Mouse (Mus musculus): Measurements from ENCODE around the gene Skap1.
"Not testable (repeated sequence)": the region's sequence is repeated elsewhere in the genome, so short reads cannot be mapped to it uniquely, and the experiment has no call there.

Gene Skap1

DNA sequence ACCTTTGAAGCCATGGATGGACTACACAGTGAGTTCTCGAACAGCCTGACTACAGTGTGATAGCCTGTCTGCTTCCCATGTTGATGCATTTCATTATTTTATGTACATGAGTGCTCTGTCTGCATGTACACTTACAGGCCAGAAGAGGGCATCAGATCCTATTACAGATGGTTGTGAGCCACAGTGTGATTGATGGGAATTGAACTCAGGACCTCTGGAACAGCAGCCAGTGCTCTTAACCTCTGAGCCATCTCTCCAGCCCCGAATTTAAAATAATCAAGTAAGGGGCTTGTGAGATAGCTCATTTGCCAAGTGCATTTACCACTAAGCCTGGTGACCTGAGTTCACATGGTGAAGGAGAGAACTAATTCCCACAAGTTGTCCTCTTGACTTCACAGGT, 317.0 kb downstream of the Skap1 start:
- DNase-seq (ENCODE audit: low read depth, low spot score) = peak; percentile 40
- Histone ChIP-seq H3K36me3 (ENCODE audit: control insufficient read depth, insufficient read depth, low read length, poor library complexity, severe bottlenecking) (no peaks in the 10 kb centered on the region), H3K27me3 (ENCODE audit: control insufficient read depth, insufficient read depth, low read length, poor library complexity, severe bottlenecking) (no peaks in the 10 kb centered on the region)

DNA sequence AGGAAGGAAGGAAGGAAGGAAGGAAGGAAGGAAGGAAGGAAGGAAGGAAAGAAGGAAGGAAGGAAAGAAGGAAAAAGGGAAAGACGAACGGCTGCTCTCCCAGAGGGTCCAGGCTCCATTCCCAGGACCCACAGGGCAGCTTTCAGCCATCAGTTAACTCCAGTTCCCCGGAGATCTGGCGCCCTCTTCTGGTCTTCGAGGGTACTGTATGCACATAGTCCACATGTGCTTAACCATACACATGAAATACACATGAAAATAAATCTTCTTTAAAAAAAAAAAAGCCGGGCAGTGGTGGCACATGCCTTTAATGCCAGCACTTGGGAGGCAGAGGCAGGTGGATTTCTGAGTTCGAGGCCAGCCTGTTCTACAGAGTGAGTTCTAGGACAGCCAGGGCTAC, 320.5 kb downstream of the Skap1 start:
- not testable (repeated sequence) for H3K27me3 ChIP-seq (ENCODE audit: control insufficient read depth, insufficient read depth, low read length, poor library complexity, severe bottlenecking); H3K36me3 ChIP-seq (ENCODE audit: control insufficient read depth, insufficient read depth, low read length, poor library complexity, severe bottlenecking)
- DNase-seq (ENCODE audit: low read depth, low spot score) = peak; percentile 83

DNA sequence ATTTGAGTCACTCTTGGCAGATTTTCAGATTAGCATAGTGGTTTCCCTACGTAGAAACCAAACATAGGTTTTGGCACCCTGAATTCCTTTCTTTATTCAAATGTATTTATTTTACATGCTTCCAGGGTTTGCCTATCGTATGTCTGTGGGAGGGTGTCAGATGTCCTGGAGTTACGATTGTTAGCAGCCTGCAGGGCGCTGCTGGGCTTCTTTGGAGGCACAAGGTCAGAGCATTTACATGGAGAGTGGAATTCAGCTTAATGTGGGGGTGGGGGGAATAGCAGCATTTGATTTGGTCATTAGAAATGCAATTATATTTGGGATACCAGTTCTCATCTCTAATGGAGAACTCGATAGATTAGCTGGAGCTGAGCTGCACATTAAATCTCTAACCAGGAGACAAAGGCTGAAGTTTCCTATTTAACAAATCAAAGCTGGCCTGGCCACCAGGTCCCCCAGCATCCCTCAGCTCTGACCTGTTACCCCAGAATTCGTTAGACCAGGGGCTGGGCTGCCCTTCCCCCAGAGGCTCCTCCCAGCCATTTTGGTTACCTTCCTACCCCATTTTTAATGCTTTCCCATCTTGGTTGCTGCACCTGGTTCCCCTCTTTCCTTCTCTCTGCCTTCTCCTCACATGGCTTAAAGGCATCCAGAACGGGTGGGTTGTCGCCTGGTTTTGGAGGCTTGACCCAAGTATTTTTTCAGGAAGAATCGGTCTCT, 322.5 kb downstream of the Skap1 start:
- no peaks in the 10 kb centered on the region for H3K27me3 ChIP-seq (ENCODE audit: control insufficient read depth, insufficient read depth, low read length, poor library complexity, severe bottlenecking)
- no peaks in the 10 kb centered on the region for H3K36me3 ChIP-seq (ENCODE audit: control insufficient read depth, insufficient read depth, low read length, poor library complexity, severe bottlenecking)
- no peak for DNase-seq (ENCODE audit: low read depth, low spot score)

DNA sequence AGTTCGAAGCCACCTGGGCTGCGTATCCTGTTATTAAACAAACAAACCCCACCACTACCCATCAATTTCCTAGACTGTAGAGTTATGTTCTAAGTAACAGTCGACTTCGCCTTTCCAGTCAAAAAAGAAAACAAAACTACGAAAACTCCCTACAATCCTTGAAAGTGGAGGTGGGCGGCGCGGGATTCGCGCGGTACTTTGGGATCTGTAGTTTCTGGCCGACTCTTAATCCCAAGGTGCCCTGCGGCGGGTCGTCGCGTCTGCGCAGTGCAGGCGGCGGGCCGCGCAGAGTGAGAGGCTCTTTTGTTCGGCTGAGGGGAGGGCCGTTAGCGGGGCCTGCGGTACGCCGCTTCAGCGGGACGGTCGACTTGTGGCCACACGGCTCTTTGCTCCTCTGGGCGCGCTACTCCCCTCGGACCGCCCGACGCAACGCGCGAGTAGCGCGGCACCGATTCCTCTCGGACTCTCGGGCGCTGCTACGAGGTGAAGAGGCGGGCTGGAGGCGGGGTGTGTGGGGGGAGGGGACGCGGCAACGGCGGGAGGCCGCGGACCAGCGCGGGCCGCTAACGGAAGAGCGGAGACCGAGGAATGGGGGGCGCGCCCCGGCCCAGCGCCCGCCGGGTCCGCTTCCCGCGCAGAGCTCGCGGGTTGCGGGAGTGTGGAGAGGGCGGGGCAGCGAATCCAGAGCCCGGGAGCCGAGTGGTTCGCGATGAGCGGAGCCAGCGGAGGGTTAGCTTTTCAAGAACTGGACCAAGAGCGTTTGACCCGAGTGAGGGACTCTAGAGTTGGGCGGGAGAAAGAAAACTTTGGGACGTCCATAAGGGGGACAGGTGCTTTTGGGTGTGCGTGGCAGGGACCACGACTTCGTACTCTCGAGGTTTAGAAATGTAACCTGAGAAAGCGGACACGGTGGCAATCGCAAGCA, 324.7 kb downstream of the Skap1 start, which contains the start of gene Cbx1:
Cbx1 (plus strand) TSS at position 257 of the 925 bp plus-strand sequence.
- DNase-seq (ENCODE audit: low read depth, low spot score) = peak; percentile 92
- no peaks in the 10 kb centered on the region for H3K27me3 ChIP-seq (ENCODE audit: control insufficient read depth, insufficient read depth, low read length, poor library complexity, severe bottlenecking)
- H3K36me3 ChIP-seq (ENCODE audit: control insufficient read depth, insufficient read depth, low read length, poor library complexity, severe bottlenecking) = no peaks in the 10 kb centered on the region

DNA sequence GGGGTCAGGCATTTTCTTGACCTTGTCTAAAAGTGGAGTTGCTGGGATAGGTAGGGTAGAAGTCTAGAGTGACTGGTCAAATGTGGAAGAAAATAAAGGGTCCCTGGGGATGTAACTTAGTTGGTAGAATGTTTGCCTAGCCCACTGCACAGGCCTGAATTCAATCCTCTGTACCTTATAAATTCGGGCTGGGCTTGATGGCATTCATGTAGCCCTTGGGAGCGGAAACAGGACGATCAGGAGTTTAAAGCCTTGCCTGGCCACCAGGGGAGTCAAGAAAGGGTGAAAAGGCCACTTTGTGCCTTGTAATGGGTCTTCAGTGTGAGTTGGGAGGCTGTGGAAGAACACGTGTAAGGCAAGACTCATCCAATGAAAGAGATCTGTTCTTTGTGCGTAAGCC, 325.6 kb downstream of the Skap1 start:
- Histone ChIP-seq H3K36me3 (ENCODE audit: control insufficient read depth, insufficient read depth, low read length, poor library complexity, severe bottlenecking) (no peaks in the 10 kb centered on the region), H3K27me3 (ENCODE audit: control insufficient read depth, insufficient read depth, low read length, poor library complexity, severe bottlenecking) (no peaks in the 10 kb centered on the region)
- DNase-seq (ENCODE audit: low read depth, low spot score) = no peak

DNA sequence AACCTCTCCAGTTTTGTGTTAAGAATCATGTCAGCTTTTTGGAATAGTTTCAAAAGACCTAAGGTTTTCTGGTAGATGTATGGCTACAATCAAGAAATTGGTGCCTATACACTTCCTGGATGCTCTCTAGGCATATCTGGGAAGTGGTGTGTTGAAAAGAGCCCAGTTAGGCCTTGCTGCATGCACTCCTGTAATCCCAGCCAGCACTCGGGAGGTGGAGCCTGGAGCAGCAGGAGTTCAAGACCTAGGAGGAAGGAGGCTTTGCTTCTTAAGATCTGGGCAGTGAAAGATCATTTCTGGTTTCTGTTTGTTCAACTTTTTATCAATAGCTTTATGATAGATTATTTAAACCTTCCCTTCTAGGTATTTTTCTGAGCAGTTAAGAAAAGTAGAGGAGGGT, 326.3 kb downstream of the Skap1 start:
- no peak for DNase-seq (ENCODE audit: low read depth, low spot score)
- Histone ChIP-seq H3K36me3 (ENCODE audit: control insufficient read depth, insufficient read depth, low read length, poor library complexity, severe bottlenecking) (no peaks in the 10 kb centered on the region), H3K27me3 (ENCODE audit: control insufficient read depth, insufficient read depth, low read length, poor library complexity, severe bottlenecking) (no peaks in the 10 kb centered on the region)

DNA sequence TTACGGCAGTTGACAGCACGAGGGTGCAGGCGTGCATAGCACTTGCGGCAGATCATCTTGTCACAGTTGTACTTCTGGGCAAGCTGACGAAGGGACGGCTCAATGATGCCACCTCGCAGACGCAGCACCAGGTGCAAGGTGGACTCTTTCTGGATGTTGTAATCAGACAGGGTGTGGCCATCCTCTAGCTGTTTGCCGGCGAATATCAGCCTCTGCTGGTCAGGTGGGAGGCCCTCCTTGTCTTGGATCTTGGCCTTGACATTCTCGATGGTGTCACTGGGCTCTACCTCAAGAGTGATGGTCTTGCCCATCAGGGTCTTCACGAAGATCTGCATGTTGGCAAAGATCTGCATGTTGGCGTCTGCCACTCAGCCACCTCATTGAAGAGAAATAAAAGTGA, 331.1 kb downstream of the Skap1 start:
- no peak for DNase-seq (ENCODE audit: low read depth, low spot score)
- Histone ChIP-seq H3K27me3 (ENCODE audit: control insufficient read depth, insufficient read depth, low read length, poor library complexity, severe bottlenecking) (no peaks in the 10 kb centered on the region), H3K36me3 (ENCODE audit: control insufficient read depth, insufficient read depth, low read length, poor library complexity, severe bottlenecking) (no peaks in the 10 kb centered on the region)

DNA sequence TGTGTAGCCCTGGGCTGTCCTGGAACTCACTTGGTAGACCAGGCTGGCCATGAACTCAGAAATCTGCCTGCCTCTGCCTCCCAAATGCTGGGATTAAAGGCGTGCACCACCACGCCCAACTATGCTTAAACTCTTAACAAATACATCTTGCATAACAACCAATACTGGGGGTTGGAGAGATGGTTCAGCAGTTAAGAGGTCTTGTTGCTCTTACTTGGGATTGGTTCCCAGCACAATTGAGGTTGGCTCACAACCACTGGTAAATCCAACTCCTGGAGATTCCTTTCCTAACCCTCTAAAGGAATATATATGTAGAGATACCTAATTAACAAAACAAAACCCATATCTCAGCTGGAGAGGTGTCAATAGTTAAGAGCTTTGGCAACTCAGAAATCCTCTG, 331.7 kb downstream of the Skap1 start:
- DNase-seq (ENCODE audit: low read depth, low spot score) = no peak
- H3K36me3 ChIP-seq (ENCODE audit: control insufficient read depth, insufficient read depth, low read length, poor library complexity, severe bottlenecking) = no peaks in the 10 kb centered on the region
- H3K27me3 ChIP-seq (ENCODE audit: control insufficient read depth, insufficient read depth, low read length, poor library complexity, severe bottlenecking) = no peaks in the 10 kb centered on the region

DNA sequence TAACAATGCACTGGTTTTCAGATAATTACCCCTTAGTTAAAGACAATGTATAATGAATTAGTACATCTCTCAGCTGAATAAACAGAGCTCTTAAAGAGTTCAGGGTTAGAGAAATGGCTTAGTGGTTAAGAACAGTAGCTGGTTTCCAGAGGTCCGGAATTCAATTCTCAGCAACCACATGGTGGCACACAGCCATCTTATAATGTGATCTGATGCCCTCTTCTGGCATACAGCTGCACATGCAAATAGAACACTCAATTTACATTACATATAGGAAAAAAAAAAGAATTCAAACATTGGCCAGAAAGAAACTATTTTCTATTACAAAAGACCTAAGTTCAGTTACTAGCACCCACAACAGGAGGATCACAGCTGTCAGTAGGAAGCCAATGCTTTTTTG, 332.2 kb downstream of the Skap1 start:
- peak; percentile 66 for DNase-seq (ENCODE audit: low read depth, low spot score)
- H3K27me3 ChIP-seq (ENCODE audit: control insufficient read depth, insufficient read depth, low read length, poor library complexity, severe bottlenecking) = no peaks in the 10 kb centered on the region

DNA sequence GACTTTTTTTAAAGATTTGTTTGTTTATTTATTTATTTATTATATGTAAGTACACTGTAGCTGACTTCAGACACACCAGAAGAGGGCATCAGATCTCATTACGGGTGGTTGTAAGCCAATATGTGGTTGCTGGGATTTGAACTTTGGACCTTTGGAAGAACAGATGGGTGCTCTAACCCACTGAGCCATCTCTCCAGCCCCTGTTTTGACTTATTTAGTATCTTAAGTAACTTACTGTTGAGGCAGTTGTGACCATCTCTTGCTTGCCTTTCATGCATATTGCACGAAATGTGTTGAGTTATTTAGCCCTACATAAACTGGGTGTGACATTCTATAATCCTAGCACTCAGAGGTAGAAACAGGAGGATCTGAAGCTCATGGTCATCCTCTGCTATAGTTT, 335.1 kb downstream of the Skap1 start:
- no peak for DNase-seq (ENCODE audit: low read depth, low spot score)
- H3K27me3 ChIP-seq (ENCODE audit: control insufficient read depth, insufficient read depth, low read length, poor library complexity, severe bottlenecking) = no peaks in the 10 kb centered on the region; the same call in 1 of the 2 replicates
- H3K36me3 ChIP-seq (ENCODE audit: control insufficient read depth, insufficient read depth, low read length, poor library complexity, severe bottlenecking) = 0 out of 2 replicates have a peak, but pooled peaks cover 7% of the 10 kb centered on the region

More for the DNA sequence above, 332.2 kb downstream of the Skap1 start:
- 0 out of 2 replicates have a peak, but pooled peaks cover 2% of the 10 kb centered on the region for H3K36me3 ChIP-seq (ENCODE audit: control insufficient read depth, insufficient read depth, low read length, poor library complexity, severe bottlenecking)

DNA sequence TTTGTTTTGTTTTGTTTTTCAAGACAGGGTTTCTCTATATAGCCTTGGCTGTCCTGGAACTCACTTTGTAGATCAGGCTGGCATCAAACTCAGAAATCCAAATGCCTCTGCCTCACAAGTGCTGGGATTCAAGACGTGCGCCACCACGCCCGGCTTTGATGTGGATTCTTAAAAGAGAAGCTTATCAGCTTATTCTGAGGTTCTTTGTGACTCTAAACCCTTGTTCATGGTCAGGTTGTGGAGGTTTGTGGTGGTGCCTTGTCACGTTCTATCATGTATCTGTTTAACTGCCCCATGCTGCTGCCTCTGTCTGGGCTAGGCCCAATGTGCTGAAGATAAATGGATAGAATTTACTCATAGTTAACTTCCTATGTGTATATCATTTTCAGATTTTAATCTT, 341.2 kb downstream of the Skap1 start:
- DNase-seq (ENCODE audit: low read depth, low spot score) = no peak
- peaks cover 10% of the 10 kb centered on the region; the same call in 1 of the 2 replicates for H3K36me3 ChIP-seq (ENCODE audit: control insufficient read depth, insufficient read depth, low read length, poor library complexity, severe bottlenecking)
- no peaks in the 10 kb centered on the region; the same call in 1 of the 2 replicates for H3K27me3 ChIP-seq (ENCODE audit: control insufficient read depth, insufficient read depth, low read length, poor library complexity, severe bottlenecking)

DNA sequence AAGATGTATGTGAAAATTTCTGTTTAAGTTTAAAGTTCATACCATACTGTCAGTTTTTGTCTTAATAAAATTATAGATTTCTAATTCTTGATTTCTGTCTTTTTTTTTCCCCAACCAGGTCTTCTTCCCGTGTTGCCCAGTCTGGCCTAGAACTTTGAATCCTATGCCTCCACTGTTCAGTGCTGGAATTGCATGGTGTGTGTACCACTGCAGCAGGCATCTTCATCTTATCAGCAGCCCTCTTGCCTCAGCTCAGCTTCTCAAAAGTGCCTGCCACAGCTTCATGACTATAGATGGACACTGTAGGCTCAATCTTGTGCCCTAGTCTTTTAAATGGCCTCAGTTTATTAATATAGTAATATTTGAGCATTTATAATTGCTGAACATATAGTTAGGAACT, 343.7 kb downstream of the Skap1 start:
- DNase-seq (ENCODE audit: low read depth, low spot score) = peak; percentile 26
- H3K36me3 ChIP-seq (ENCODE audit: control insufficient read depth, insufficient read depth, low read length, poor library complexity, severe bottlenecking) = peaks cover 5% of the 10 kb centered on the region; the same call in 1 of the 2 replicates
- H3K27me3 ChIP-seq (ENCODE audit: control insufficient read depth, insufficient read depth, low read length, poor library complexity, severe bottlenecking) = no peaks in the 10 kb centered on the region

Measured in splenic B cell, adult 2 months (primary cell).